Comparison of ENCODE assay signal across 16 mouse cellular contexts in the genomic region with DNA sequence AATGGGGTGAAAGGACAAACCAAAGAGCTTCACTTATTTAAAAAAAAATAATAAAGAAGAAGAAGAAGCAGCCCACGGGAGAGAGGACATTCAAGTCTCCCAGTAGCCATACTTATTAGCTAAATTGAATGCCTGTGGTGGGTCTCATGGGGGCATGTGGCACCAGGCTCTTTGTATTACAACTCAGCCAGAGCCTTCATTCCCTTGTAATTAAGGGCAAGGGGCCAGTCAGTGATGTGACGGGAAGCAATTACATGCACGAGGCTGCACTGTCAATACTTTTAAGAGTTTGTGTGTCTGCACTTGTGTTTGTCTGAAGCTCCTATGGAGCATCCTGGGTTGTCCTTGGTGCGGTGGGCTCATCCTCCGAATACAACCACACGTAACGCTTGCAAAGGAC.
"Had no signal": no experiment of that assay in that cellular context is flagged by ENCODE, and none has a peak within 500 bp of the region (broad histone marks: within the 10 kb centered on the region; RNA-seq: fewer than 3 reads in every experiment).

No protein-coding gene starts in this region.

- H3K4me3 ChIP-seq: midbrain, embryonic 10.5 days; midbrain, embryonic 12.5 days; myocyte; neural tube, embryonic 13.5 days had no signal

- DNase-seq: lung, adult 18-20 months; lung, postnatal 10 days; lung, postnatal 4 days; midbrain, embryonic 14.5 days; right cerebral cortex, adult 18-20 months; right cerebral cortex, postnatal 25 days; right cerebral cortex, postnatal 4 days; spleen, adult 18-20 months; thymus, adult 18-20 months had no signal

- H3K27me3 ChIP-seq: neural tube, embryonic 13.5 days; neural tube, embryonic 15.5 days had no signal

- H3K36me3 ChIP-seq: midbrain, embryonic 10.5 days; midbrain, embryonic 12.5 days; neural tube, embryonic 13.5 days; neural tube, embryonic 15.5 days had no signal

- H3K9me3 ChIP-seq: midbrain, embryonic 10.5 days; midbrain, embryonic 12.5 days; neural tube, embryonic 13.5 days; neural tube, embryonic 15.5 days had no signal

- ATAC-seq: midbrain, embryonic 16.5 days had no signal

- H3K4me1 ChIP-seq: neural tube, embryonic 13.5 days; neural tube, embryonic 15.5 days had no signal

- H3K4me2 ChIP-seq: lung, embryonic 14.5 days; midbrain, embryonic 12.5 days; neural tube, embryonic 13.5 days had no signal

- H3K27ac ChIP-seq: midbrain, embryonic 10.5 days; midbrain, embryonic 12.5 days; neural tube, embryonic 13.5 days; neural tube, embryonic 15.5 days had no signal

- H3K9ac ChIP-seq: lung, embryonic 14.5 days; midbrain, embryonic 12.5 days; neural tube, embryonic 13.5 days; neural tube, embryonic 15.5 days had no signal
